Mouse (Mus musculus): ENCODE data around the gene Rora.

The Rora gene

DNA sequence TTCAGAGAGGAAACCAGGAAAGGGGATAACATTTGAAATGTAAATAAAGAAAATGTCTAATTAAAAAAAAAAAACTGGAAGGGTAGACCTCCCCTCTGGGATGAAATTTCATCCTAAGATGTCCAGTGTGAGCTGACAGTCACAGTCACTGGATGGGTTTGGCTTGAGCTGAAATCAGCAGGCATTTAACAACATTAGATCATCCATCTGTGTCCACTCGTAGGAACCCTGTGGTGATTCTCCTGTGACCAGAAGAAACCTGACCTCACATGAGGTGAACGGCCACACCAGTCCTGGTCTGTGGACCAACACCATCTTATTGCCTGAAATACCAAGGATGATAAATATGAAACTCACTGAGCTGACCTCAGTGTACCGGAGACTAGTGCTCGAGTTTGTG lies 106.7 kb downstream of the Rora start:
- no peak for DNase-seq (ENCODE audit: low spot score)

DNA sequence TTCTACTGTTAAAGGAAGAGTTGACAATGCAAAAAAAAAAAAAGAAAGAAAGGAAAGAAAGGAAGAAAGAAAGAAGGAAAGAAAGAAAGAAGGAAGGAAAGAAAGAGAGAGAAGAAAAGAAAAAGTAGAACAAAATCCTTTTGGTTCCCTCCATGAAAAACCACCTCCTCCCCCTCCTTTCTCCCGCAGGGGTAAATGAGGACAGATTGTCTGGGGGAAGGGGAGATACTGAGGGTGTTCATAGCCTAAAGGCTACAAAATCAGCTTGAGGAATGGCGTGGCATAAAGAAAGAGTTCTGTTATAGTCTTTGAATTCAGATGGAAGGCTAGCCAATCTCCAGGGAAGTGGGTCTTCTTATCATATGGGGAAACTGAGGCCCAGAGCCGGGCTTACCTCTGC lies 107.3 kb downstream of the Rora start:
- DNase-seq (ENCODE audit: low spot score), result no peak

DNA sequence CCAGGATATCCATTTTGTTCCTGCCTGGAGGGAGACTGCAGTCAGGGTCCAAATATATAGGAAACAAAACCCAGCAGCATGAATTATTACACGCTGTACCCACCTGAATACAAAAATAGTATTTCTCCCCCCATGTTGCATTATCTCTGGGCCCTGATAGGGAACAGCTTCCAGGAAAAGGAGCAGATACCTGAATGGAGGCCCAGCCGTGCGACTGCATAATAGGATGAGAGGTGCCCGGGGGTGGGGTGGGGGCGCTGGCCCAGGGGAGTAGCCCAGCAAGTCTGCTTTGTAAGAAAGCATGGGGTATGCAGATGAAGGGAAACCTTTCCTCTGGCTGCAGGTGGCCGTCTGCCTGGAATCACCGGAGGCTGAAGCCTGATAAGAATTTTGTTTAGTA lies 108.1 kb downstream of the Rora start:
- DNase-seq (ENCODE audit: low spot score), result no peak

DNA sequence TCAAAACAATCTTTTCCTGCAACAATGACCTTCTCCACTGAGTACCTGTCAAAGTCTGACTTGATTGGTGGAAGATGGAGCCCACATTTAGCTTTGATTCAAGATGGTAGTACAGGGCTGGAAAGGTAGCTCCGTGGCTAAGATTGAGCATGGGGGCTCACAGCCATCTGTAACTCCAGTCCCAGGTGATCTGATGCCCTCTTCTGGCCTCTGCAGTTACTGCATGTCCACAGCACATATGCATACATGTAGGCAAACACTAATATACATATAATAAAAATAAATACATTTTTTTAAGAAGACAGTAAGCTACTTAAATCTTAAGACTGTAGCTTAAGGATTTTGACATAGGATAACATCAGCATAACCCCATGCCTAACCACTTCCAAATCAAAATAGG lies 112.0 kb downstream of the Rora start:
- DNase-seq (ENCODE audit: low spot score), result no peak

DNA sequence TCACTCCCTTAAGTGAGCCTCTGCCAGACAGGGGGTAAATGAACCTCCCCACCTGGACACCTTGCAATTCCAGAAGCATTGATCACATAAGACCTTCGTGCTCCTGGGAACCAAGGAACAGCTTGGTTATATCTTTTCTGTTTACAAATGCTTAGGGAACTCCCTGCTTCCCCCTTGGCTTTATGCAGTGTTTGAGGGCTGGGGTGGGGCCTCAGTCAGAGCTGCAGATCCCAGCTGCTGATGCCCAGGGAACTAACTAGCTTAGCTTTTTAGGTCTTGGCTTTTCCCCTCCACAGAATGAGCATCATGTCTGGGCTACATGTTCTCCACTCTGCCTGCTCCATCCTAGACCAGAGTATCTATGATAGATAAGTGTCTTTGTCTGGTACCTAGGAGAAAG lies 116.1 kb downstream of the Rora start:
- DNase-seq (ENCODE audit: low spot score), result no peak

DNA sequence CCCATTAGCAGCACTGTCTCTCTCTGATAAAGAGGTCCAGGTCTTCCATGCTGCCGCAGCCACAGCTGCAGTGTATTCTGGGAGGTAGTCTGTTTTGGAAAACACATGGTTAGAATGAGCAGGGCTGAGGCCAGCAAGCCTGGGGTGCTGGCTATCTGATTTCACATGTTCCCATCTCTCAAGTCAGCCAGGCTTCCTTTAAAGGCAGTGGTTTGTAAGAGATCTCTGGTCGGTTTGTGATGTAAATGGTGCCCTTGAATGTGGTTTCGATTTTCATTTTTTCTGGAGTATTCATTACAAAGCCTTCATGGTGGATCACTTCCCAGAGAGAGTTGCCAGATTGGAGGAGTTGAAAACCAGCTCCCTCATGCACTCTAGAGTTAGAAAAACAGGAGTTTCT lies 117.8 kb downstream of the Rora start:
- no peak for DNase-seq (ENCODE audit: low spot score)

DNA sequence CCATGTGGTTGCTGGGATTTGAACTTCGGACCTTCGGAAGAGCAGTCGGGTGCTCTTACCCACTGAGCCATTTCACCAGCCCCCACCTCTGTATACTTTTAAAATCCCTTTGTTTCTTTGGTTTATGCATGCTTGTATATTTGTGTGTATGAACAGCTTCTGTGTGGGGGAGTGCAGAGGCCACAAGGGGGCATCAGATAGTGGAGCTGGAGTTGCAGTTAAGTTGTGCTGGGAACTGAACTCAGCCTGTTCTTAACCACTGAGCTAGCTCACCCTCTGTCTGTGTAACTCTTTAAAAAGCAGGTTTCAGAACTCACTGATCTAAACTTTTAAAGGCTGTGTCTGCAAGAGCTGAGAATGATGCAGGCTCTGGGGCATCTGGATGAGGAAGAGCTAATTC lies 120.2 kb downstream of the Rora start:
- DNase-seq (ENCODE audit: low spot score), result no peak

DNA sequence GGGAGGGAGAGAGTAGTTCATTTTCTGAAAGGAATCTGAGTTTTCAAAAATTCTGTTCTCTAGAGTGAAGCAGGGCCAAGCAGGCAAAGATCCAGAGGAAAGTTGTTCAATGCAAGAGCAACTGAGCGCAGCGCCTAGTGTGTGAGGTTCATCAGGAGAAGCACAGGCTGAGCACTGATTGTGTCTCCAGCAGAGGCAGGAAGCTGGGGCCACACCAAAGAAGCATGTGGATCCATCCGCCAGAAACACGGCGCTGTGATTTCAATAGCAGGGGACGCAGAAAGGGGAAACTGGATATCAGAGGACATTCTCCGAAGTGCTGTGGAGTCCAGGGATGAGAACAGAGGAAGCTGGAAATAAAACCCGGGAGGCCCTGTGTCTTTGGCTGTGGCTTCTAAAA lies 128.4 kb downstream of the Rora start:
- DNase-seq (ENCODE audit: low spot score), result no peak

DNA sequence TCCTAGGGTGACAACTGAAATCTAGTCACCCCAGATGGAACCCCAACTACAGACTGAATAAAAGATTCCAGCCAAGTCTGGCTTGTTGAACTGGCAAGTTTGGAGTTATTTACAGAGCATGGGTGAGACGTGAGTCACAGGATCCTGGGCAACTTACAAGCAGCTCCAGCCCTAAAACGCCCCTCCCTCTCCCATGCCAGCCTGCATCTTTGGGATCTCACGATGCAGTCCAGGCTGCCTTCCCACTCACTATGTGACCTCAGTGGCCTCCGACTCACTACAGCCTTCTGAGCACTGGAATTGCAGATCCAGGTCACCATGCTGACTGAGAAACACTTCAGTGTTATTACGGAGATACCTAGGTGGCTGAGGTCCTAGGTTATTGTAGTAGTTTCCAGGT lies 129.0 kb downstream of the Rora start:
- no peak for DNase-seq (ENCODE audit: low spot score)

DNA sequence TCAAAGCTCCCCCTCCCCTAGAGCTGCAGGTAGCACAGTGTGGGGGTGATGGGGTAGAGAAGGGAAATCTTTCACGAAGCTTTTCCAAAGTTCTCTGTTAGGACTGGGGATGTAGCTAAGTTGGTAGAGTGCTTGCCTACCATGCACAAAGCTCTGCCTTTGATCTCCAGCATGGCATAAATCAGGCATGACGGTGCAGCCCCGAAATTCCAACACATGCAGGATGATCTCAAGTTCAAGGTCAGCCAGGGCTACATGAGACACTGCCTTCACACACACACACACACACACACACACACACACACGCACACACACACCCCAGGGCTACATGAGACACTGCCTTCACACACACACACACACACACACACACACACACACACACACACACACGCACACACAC lies 129.7 kb downstream of the Rora start:
- no peak for DNase-seq (ENCODE audit: low spot score)

DNA sequence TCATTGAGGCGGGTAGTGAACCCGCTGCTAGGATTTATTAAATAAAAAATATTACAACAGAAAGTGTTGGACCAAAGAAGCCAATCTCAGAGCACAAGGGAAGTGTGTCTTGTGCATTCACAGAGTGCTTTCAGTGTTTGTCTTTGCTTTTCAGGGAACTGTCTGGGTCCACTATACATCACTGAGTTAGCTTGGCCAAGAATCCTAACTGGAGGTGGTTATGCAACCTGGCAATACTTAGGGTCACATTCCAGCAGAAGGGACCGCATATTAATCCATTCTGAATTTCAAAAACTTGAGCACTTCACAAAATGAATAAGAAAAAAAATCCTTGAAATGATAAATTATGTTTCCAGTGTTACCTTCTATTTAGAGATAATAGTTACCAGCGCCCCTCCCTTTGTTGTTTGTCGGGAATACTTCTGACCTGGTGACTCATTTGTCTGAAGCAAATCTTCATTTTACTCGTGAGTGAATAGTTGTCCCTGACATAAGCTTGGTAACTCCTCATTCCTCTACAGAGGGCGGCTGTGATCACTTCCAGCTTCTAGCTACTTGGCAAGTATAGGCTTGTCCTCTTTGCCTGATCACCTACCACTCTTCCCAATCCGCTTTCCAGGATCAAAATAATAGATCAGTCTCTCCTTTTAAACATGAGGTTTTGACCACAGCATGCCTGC lies 133.2 kb downstream of the Rora start:
- no peak for DNase-seq (ENCODE audit: low spot score)

DNA sequence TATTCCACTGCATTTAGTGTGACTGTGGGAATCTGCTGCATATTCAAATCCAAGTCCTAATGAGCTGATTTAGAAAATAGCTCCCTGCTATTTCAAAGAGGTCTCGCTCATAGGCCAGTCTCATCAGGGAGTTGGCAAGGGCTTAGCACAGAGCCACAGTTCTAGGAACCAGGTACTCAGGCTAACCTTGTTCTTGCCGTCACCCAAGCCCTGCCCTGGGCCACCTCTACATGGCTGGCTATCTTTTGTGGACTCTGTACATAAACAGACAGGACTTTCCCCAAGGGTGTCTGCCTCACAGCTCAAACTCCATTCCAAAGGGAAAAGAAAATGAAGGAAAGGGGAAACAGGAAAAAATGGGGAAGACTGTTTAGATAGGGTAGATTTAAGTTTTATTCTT lies 134.1 kb downstream of the Rora start:
- DNase-seq (ENCODE audit: low spot score), result no peak

DNA sequence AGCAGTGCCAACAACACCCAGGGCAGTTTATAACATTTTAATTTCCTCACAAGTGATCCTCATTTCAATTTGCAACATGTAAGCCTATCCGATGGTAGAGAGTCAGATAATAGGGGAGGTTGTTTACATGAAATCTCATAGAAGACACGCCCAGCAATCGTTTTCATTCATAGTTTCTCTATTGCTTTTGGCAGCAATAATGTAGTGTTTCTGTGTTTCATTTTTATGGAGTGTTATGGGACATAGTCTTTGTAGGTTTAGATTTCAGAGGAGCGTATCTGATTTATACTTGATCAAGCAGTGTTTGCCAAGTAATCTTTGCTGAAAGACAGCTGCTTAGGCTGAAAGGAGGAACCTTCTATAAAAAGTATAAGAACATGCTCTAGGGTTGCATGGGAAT lies 137.3 kb downstream of the Rora start:
- DNase-seq (ENCODE audit: low spot score), result no peak

DNA sequence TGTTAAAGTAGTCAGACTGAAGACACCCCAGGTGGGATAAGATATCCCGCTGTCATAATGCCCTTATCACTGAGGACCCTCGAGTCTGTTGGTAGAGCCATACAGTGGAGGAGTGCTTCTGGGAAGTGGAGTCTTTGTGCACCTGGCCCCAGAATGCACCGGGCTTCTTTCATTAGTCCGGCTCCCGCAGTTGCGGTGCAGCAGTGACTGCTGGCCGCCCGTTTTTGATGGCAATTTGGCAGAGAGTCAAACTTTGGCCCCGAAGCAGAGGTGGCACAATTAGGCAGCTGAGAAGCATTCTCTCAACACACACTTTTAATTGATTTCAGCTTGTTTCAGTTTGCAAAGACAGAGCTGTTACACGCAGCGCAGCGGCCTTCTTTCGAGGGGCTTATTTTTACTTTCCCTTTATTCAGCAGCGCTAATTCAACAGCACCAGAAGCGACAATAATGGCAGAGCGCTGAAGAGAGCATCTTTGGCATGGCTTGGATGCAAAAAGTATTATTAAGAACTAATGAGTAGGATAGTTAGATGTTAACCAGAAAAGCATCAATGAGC lies 138.5 kb downstream of the Rora start:
- no peak for DNase-seq (ENCODE audit: low spot score)

DNA sequence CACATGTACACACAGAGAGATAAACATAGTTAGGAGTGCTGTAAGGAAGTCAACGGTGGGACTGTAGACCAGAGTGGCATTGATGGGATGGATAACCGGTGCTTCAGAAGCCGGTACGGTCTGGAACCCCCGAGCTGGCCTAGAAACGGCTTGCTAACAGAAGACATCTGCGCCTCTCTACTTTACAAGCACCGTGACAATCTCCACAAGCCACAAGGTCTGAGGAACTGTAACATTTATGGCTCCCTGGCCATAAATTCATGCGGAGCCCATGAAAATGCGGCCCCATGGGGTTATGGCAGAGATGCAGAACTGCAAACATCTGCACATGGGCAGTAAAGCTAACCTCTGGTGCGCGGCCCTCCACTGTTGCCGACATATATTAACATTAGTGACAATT lies 141.7 kb downstream of the Rora start:
- DNase-seq (ENCODE audit: low spot score), result no peak

DNA sequence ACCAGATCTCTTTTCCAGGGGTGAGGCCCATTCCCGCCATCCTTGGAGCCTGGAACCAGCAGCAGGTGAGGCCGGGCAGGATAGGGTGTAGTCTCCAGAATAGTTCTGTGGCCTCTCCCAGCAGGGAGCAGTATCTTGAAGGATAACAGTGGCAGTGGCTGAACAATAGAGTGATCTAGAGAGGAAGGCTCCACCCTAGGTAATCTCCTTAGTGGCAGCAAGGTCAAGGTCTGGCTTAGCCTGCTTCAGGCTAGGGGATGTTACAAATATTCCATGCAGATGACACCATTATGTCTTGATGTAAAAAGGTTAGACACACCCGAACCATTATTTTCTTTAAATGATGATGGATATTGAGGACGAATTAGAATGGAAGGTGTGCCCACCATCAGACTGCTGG lies 144.6 kb downstream of the Rora start:
- no peak for DNase-seq (ENCODE audit: low spot score)

DNA sequence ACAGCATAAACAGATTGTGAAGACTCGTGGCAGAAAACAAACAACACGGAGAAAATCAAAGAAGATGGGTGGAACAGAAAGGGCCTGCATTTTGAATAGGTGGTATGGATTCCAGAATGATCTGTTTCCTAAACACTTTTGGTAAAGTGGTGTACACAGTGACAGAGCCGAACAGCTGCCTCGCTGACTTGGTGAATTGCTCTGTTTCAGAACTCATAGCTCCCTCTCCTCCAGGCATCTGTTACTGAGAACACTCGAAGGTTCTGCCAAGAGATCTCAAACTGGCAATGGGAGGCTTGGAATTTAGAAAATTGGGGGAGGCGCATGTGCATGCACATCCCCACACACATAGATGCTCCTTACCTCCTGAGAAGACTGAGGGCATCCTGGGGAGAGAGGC lies 145.5 kb downstream of the Rora start:
- no peak for DNase-seq (ENCODE audit: low spot score)

DNA sequence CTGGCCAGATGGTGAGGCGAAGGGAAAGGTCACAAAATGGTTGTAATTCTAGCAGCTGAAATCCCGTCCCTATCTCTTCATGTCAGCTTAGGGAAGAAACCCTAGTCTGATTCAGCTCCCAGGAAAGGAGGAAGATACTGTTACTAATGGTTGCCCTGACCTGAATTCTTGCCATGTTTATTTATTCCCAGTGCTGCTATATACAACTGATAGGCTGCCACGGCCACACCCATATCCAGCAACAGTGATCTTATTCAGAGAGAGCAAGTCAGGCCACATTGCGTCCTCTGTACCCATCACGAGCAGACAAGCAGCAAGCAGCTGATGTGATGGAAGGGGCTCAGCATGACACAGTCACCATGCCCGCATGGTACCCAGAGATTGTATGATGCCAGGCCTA lies 150.6 kb downstream of the Rora start:
- DNase-seq (ENCODE audit: low spot score), result peak; percentile 12

DNA sequence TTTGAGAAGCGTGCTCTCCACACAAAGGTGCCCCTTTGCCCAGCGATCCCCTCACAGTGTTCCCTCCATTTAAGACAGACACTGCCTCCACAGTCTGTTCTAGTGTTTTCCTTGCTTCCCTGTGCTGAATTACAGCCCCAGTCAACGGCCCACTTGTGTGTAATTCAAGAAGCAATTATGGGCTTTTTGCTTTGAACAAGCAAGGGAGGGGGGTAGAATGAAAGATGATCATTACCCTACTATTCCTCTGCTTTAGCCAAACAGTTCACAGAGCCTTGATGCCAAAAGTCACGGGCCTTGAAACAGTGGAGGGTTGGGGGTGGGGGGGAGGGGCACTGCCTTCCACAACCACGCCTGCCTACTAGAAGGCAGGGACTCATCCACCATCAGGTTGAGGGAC lies 152.2 kb downstream of the Rora start:
- no peak for DNase-seq (ENCODE audit: low spot score)

DNA sequence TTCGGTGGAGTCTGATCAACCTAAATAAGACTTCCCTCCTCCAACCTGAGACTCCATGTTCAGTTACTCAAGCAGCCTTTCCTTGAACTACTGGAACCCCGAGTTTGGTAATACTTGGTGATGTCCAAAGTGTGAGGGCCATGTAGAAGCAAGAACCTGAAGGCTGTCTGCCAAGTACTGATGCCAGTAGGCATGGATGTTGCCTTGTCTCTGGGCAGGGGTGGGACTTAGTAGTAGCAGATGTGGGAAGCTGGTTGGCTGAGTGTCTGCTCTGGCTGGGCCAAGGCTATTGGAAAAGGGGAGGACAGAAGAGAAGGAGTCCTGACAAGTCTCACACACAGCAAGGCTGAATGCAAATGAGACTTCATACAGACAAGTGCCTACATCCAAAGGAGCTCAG lies 154.1 kb downstream of the Rora start:
- no peak for DNase-seq (ENCODE audit: low spot score)

DNA sequence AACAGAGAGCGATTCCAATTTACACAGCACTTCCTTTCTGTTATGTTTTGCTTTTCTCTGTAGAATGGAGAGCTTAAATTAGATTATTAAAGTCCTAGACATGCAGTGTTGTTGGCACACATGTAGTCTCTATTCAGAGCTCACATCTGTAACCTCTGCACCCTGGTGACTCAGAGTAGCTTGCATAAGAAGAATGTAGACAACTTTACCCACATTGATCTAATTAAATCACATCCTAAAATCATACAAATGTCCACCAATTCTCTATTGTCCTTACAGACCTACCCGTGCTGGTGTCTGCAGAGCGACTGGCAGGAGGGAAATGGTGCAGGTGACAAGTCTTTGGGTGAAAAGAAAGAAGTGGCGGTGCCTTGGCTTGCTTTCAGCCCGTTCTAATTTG lies 155.9 kb downstream of the Rora start:
- no peak for DNase-seq (ENCODE audit: low spot score)

DNA sequence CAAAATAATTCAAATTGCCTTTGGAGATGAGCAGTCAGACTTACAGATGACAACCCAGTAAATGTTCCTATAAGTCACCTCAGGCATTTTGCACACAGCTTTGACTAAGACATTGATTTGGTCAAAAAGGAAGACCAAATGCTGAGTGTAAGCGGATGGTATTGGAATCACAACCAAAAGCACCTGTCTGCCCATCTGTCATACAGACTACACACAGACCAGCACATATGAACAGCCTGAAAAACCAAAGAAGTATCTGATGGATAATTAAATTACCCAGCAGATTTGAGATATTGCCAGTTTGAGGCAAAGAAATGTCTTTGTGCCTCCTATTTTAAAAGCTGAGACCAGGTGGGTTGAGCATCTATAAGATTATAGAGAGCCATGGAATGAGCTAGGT lies 161.1 kb downstream of the Rora start:
- DNase-seq (ENCODE audit: low spot score), result no peak

DNA sequence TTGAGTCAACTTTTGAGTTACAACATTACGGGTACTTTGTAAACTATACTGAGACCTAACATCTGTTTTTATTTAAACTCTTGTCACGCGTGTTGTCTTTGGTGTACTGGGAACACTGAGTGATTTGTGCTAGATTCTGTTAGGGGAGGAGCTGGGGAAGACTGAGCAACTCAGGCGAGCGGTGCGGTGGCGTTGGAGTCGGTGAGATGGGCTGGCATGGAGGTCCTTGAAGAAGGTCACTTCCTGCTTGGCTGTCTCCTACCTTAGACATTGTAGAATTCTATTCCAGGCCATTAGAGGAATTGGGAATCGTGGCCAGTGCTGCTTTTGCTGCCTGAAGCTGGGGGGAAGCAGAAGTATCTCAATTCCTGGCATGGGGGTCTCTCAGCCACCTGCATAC lies 162.3 kb downstream of the Rora start:
- no peak for DNase-seq (ENCODE audit: low spot score)

DNA sequence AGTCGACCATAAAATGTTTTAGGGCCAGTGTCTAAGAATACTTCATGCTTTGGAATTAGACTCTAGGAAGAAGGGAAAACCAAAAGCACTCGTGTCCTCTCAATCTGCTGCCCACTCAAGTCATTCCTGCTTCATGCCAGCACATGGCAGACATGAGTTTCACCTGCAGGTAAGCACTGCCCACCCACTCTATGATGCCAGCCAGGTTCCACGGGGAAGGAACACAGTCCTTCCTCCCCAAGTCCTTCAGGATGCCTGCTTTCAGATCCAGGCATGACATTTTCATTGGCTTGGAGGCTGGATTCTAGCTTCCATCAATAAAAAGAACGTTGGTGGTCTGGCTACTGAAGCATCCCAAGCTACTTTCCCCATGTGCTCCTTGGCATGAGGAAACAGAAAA lies 166.4 kb downstream of the Rora start:
- no peak for DNase-seq (ENCODE audit: low spot score)

DNA sequence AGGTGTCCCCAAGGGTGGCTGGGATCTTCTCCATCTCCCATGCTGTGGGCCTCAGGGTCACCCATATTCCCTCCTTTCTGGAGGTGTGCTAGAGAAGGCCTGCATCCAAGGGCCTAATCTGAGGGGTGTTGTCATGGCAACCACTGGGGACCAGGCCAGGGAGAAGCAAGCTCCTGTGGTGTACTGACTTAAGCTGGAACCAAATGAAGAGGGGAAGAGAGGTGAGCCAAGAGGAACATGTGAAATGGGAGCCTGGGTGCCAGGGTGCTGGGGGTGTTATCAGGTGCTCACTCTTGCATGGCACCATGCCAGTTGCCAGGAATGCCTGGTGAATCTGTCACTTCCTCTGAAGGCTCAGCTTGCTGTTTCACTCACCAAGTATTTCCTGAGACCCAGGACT lies 166.9 kb downstream of the Rora start:
- no peak for DNase-seq (ENCODE audit: low spot score)
